Mouse (Mus musculus): ENCODE measurements around the gene Lrrc74a.

GRCm38 (mm10) chr12:86721453-86721852 is 12.7 kb upstream of the Lrrc74a start:
- TF ChIP-seq CTCF (IDR thresholded peaks at IDR 0.05; ENCODE audit: low read depth, low read length) (no peak), POLR2A (IDR thresholded peaks at IDR 0.05; ENCODE audit: extremely low read depth, insufficient read depth, low read length) (no peak)
